Mouse (Mus musculus) megakaryocyte, embryonic 14.5 days (primary cell): Measurements from ENCODE around the gene Vangl1.

Experiments used
- FLI1 ChIP-seq: IDR thresholded peaks from 2 replicates; pipeline ENCODE4 v1.6.1; 2012; ENCODE audit warnings: low read length, inconsistent platforms, mixed read lengths
- GATA1 ChIP-seq: IDR thresholded peaks from 3 replicates; pipeline ENCODE4 v1.6.1; 2012; ENCODE audit warnings: mixed read lengths, low read length, inconsistent platforms, borderline replicate concordance

DNA sequence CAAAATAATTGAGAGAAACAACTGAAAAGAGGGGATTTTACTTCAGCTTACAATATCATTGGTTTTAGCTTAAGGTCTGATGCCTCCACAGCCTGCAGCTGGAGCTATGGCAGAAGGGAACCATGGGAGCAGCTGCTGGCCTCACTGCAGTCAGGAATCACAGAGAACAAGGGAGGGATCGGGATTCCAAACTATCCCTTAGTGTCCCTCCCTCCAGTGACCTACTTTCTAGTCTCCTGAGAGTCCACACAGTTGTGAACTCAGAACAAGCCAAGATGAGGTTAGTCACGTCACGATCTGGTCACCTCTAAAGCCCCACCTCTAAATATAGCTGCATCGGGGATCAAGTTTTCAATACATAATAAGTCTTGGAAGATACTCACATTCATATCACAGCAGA is 57.3 kb downstream of the Vangl1 start:
- TF ChIP-seq GATA1 (no peak), FLI1 (no peak)
